Mouse (Mus musculus): ENCODE data around the gene Cdk19.
"Not testable (repeated sequence)": the region's sequence is repeated elsewhere in the genome, so short reads cannot be mapped to it uniquely, and the experiment has no call there.

The Cdk19 gene

GRCm38 (mm10) chr10:40386126-40386525 is 46.8 kb downstream of the Cdk19 start:
- DNase-seq (ENCODE audit: low read depth, low spot score), result no peak

- no peak for DNase-seq (ENCODE audit: low read depth, low spot score)
Measured at GRCm38 (mm10) chr10:40393447-40394143, 54.2 kb downstream of the Cdk19 start.

GRCm38 (mm10) chr10:40398842-40399241 is 59.5 kb downstream of the Cdk19 start:
- DNase-seq (ENCODE audit: low read depth, low spot score), result no peak

- DNase-seq (ENCODE audit: low read depth, low spot score), result no peak
Measured at GRCm38 (mm10) chr10:40399328-40399727, 60.0 kb downstream of the Cdk19 start.

GRCm38 (mm10) chr10:40400293-40400692 is 60.9 kb downstream of the Cdk19 start:
- no peak for DNase-seq (ENCODE audit: low read depth, low spot score)

- DNase-seq (ENCODE audit: low read depth, low spot score), result no peak
Measured at GRCm38 (mm10) chr10:40406655-40407054, 67.3 kb downstream of the Cdk19 start.

GRCm38 (mm10) chr10:40409336-40409735 is 70.0 kb downstream of the Cdk19 start:
- no peak for DNase-seq (ENCODE audit: low read depth, low spot score)

- no peak for DNase-seq (ENCODE audit: low read depth, low spot score)
Measured at GRCm38 (mm10) chr10:40411370-40411769, 72.0 kb downstream of the Cdk19 start.

GRCm38 (mm10) chr10:40416944-40417343 is 77.6 kb downstream of the Cdk19 start:
- no peak for DNase-seq (ENCODE audit: low read depth, low spot score)

GRCm38 (mm10) chr10:40419841-40420240 is 80.5 kb downstream of the Cdk19 start:
- DNase-seq (ENCODE audit: low read depth, low spot score), result no peak

- DNase-seq (ENCODE audit: low read depth, low spot score), result no peak
Measured at GRCm38 (mm10) chr10:40420703-40421102, 81.3 kb downstream of the Cdk19 start.

- DNase-seq (ENCODE audit: low read depth, low spot score), result no peak
Measured at GRCm38 (mm10) chr10:40421724-40422123, 82.4 kb downstream of the Cdk19 start.

- DNase-seq (ENCODE audit: low read depth, low spot score), result no peak
Measured at GRCm38 (mm10) chr10:40422696-40423095, 83.3 kb downstream of the Cdk19 start.

- DNase-seq (ENCODE audit: low read depth, low spot score), result not testable (repeated sequence)
Measured at GRCm38 (mm10) chr10:40424428-40424827, 85.1 kb downstream of the Cdk19 start.

- DNase-seq (ENCODE audit: low read depth, low spot score), result no peak
Measured at GRCm38 (mm10) chr10:40425243-40426095, 86.1 kb downstream of the Cdk19 start.

GRCm38 (mm10) chr10:40426096-40426450 is 86.7 kb downstream of the Cdk19 start:
- DNase-seq (ENCODE audit: low read depth, low spot score), result no peak

GRCm38 (mm10) chr10:40428633-40429032 is 89.3 kb downstream of the Cdk19 start:
- no peak for DNase-seq (ENCODE audit: low read depth, low spot score)

GRCm38 (mm10) chr10:40429081-40429480 is 89.7 kb downstream of the Cdk19 start:
- no peak for DNase-seq (ENCODE audit: low read depth, low spot score)

- no peak for DNase-seq (ENCODE audit: low read depth, low spot score)
Measured at GRCm38 (mm10) chr10:40430209-40430608, 90.8 kb downstream of the Cdk19 start.

GRCm38 (mm10) chr10:40431957-40432356 is 92.6 kb downstream of the Cdk19 start:
- no peak for DNase-seq (ENCODE audit: low read depth, low spot score)

- no peak for DNase-seq (ENCODE audit: low read depth, low spot score)
Measured at GRCm38 (mm10) chr10:40432375-40432774, 93.0 kb downstream of the Cdk19 start.

- DNase-seq (ENCODE audit: low read depth, low spot score), result no peak
Measured at GRCm38 (mm10) chr10:40435402-40435801, 96.0 kb downstream of the Cdk19 start.

- DNase-seq (ENCODE audit: low read depth, low spot score), result no peak
Measured at GRCm38 (mm10) chr10:40437117-40437516, 97.8 kb downstream of the Cdk19 start.

All from c-Kit-negative CD71-positive TER-119-positive erythroid progenitor cells, embryonic 14.5 days (primary cell).